Mouse (Mus musculus) midbrain, postnatal 0 days (tissue): Measurements from ENCODE around the gene Ankrd22. TPM values are rescaled to one million over a fixed set of nuclear protein-coding genes. Genes with fewer than 3 reads are reported as not detected.

Experiments
- ATAC-seq: fragments of 200-750 bp; cut with Nextera tagmentation; 2 replicates; pipeline ENCODE4 v1.8.0; 2017; ENCODE audit warnings: moderate number of reproducible peaks, mild to moderate bottlenecking, moderate TSS enrichment, moderate library complexity; ENCODE audit not compliant: low FRiP score
- DNase-seq: peaks from one replicate; pipeline ENCODE4 v3.0.0-alpha.2; 2015; ENCODE audit warnings: low spot score
- H3K27ac ChIP-seq: fragments of 300-500 bp; sonication (generic); 2 replicates; pipeline ENCODE4 v1.5.1; 2014; ENCODE audit warnings: low read depth, mild to moderate bottlenecking, low read length, mixed read lengths
- H3K27me3 ChIP-seq: fragments of 300-500 bp; sonication (generic); 2 replicates; pipeline ENCODE4 v1.6.1; 2014; ENCODE audit warnings: low read length, control low read depth, mixed read lengths; ENCODE audit not compliant: insufficient read depth
- H3K36me3 ChIP-seq: fragments of 300-500 bp; sonication (generic); 2 replicates; pipeline ENCODE4 v1.6.1; 2014; ENCODE audit warnings: low read length, control low read depth, mixed read lengths; ENCODE audit not compliant: insufficient read depth
- H3K4me1 ChIP-seq: fragments of 300-500 bp; sonication (generic); 2 replicates; pipeline ENCODE4 v1.6.1; 2014; ENCODE audit warnings: mild to moderate bottlenecking, control low read depth, antibody characterized with exemption, low read length, mixed read lengths; ENCODE audit not compliant: insufficient read depth
- H3K4me2 ChIP-seq: fragments of 300-500 bp; sonication (generic); 2 replicates; pipeline ENCODE4 v1.6.1; 2014; ENCODE audit warnings: low read depth, mild to moderate bottlenecking, low read length, mixed read lengths; ENCODE audit not compliant: poor library complexity, severe bottlenecking
- H3K4me3 ChIP-seq: fragments of 300-500 bp; sonication (generic); 2 replicates; pipeline ENCODE4 v1.5.1; 2014; ENCODE audit warnings: low read depth, mild to moderate bottlenecking, low read length, moderate library complexity
- H3K9ac ChIP-seq: fragments of 300-500 bp; sonication (generic); replicated peaks from 2 replicates; pipeline ENCODE4 v1.6.1; 2014; ENCODE audit warnings: mild to moderate bottlenecking, low read length, moderate library complexity, mixed read lengths; ENCODE audit not compliant: poor library complexity, severe bottlenecking
- H3K9me3 ChIP-seq: fragments of 300-500 bp; sonication (generic); 2 replicates; pipeline ENCODE4 v1.6.1; 2016; ENCODE audit warnings: low read length, control low read depth
- CTCF ChIP-seq: IDR thresholded peaks from 2 replicates; pipeline ENCODE4 v1.5.1; 2016; ENCODE audit warnings: antibody characterized with exemption, mild to moderate bottlenecking
- WGBS: fragments of 180-500 bp; shearing (Covaris S2); extraction: QIAGEN DNeasy Blood & Tissue Kit; methylation state at CpG from one replicate; pipeline ENCODE4 v1.1.7; 2014; 5-methylcytosine and 5-hydroxymethylcytosine counted together
- polyA plus RNA-seq: library from polyadenylated mRNA; unstranded; fragments of >200 nt; fragmentation: Nextera tagmentation; extraction: Ambion mirVana; gene quantifications from 2 replicates; pipeline ENCODE4 v1.2.1, GENCODE M21; 2015
- total RNA-seq: library from RNA; depleted of rRNA; stranded (reverse); fragments of >200 nt; gene quantifications from 2 replicates; pipeline ENCODE4 v1.2.3, GENCODE M21; 2014

Gene Ankrd22
- total and polyA plus RNA-seq, 2 experiments from 2014 or later: not detected

DNA sequence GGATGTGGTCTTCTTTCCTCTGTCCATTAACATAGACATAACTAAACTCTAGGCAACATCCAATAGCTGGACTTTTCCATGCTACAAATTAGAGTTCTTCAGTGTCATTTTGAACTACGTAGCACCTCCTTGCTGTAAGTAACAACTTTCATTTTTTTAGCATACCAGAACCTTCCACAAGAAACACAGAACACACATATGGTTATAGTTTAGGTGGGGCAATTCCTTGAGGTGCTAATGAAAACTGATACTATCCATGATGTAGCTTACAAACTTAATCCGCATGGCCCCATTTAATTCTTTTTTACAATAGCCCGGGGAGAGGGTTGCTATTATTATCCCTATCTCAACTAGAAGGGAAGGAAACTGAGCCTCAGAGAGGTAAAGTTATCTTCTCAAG lies 8.2 kb upstream of the Ankrd22 start:
- Histone ChIP-seq H3K4me2 (no peak overlapping the region), H3K9ac (no peak overlapping the region), H3K9me3 (no peaks in the 10 kb centered on the region), H3K27me3 (no peaks in the 10 kb centered on the region), H3K27ac (no peak overlapping the region), H3K4me1 (no peaks in the 10 kb centered on the region), H3K36me3 (no peaks in the 10 kb centered on the region), H3K4me3 (no peak overlapping the region)
- WGBS: 84% methylated on average over 3 of the region's 3 CpGs
- TF ChIP-seq CTCF: no peak
- DNase-seq (no peak), ATAC-seq (no peak)

DNA sequence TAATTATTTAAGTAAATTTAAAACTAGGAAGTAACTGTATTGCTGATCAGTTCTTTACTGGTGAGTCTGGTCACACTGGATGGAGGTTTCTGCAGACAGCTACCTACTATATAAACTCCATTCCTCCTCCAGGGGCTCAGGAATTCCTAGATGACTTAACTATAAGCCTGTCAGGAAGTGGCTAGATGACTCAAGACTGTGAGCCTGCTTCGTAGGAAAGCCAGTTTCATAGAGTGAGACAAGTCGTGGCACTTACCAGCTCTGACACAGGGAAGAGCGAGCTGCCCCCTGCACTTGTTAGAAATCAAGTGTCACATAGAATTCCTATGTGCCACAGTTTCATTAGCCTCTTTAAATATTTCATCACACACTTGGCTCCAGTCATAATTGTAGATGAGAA lies 5.3 kb upstream of the Ankrd22 start:
- H3K4me3 ChIP-seq: no peak overlapping the region
- H3K27me3 ChIP-seq: no peaks in the 10 kb centered on the region
- no peak overlapping the region for H3K27ac ChIP-seq
- H3K9me3 ChIP-seq: no peaks in the 10 kb centered on the region
- H3K4me1 ChIP-seq: no peaks in the 10 kb centered on the region
- no peak overlapping the region for H3K4me2 ChIP-seq
- WGBS: 66% methylated on average over 3 of the region's 3 CpGs
- TF ChIP-seq CTCF: no peak
- no peak for ATAC-seq
- H3K9ac ChIP-seq: no peak overlapping the region
- DNase-seq: no peak
- H3K36me3 ChIP-seq: no peaks in the 10 kb centered on the region

DNA sequence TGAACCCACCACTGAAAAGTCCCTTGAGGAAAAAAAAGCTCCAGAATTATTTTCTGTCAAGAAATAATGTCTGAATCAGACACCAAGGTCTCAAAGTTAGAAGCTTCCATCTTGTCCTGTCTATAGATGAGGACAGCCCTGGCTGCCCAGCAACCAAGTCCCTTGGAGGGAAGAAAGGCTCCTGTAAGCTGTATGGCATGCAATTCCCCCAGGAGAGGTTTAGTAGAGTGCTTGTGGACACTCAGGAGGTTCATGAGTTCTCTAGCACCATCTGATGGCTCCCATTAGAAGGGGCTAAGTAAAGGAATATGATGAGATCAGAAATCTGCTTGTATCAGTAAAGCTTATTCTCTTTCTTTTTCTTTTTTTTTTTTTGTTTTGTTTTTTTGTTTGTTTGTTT lies 3.3 kb upstream of the Ankrd22 start:
- no peak for ATAC-seq
- Histone ChIP-seq H3K9ac (no peak overlapping the region), H3K4me1 (no peaks in the 10 kb centered on the region), H3K4me2 (no peak overlapping the region), H3K27ac (no peak overlapping the region), H3K9me3 (no peaks in the 10 kb centered on the region), H3K27me3 (no peaks in the 10 kb centered on the region), H3K36me3 (no peaks in the 10 kb centered on the region), H3K4me3 (no peak overlapping the region)
- DNase-seq: no peak
- TF ChIP-seq CTCF: no peak

GRCm38 (mm10) chr19:34167896-34168661 lies 2.2 kb upstream of the Ankrd22 start:
- H3K27ac ChIP-seq: no peak overlapping the region
- no peak overlapping the region for H3K4me3 ChIP-seq
- DNase-seq (no peak), ATAC-seq (no peak)
- H3K9ac ChIP-seq: no peak overlapping the region
- 21% methylated on average over 7 of the region's 7 CpGs for WGBS
- H3K4me2 ChIP-seq: no peak overlapping the region
- no peaks in the 10 kb centered on the region for H3K27me3 ChIP-seq
- no peak for TF ChIP-seq CTCF
- H3K36me3 ChIP-seq: no peaks in the 10 kb centered on the region
- H3K9me3 ChIP-seq: no peaks in the 10 kb centered on the region
- H3K4me1 ChIP-seq: no peaks in the 10 kb centered on the region

DNA sequence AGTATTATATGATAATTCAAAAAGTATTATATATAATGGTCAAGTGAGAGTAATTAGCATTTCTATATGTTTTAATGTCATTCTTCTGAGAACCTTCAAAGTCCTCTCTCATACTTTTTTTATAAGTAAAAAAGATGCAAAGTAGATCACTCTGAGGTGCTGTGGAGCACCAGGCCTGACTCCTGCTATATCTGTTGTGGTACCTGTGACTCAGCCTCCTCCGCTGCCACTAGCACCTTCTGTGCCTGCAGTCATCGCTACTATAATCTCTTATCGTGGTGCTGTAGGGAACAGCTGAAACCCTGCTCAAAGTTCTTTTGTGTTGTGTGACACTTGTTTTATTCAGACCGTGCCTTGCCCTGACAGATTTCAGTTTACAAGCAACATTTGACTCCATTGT lies 533 bp upstream of the Ankrd22 start:
- Histone ChIP-seq H3K27me3 (no peaks in the 10 kb centered on the region), H3K4me3 (no peak overlapping the region), H3K9ac (no peak overlapping the region), H3K4me2 (no peak overlapping the region), H3K36me3 (no peaks in the 10 kb centered on the region), H3K9me3 (no peaks in the 10 kb centered on the region), H3K4me1 (no peaks in the 10 kb centered on the region), H3K27ac (no peak overlapping the region)
- DNase-seq (no peak), ATAC-seq (no peak)
- no peak for TF ChIP-seq CTCF
- 46% methylated on average over 4 of the region's 4 CpGs for WGBS

- ATAC-seq (no peak), DNase-seq (no peak)
- H3K27ac ChIP-seq: no peak overlapping the region
- H3K4me2 ChIP-seq: no peak overlapping the region
- H3K4me3 ChIP-seq: no peak overlapping the region
- no peaks in the 10 kb centered on the region for H3K4me1 ChIP-seq
- H3K9me3 ChIP-seq: no peaks in the 10 kb centered on the region
- H3K36me3 ChIP-seq: no peaks in the 10 kb centered on the region
- H3K27me3 ChIP-seq: no peaks in the 10 kb centered on the region
- no peak for TF ChIP-seq CTCF
- no peak overlapping the region for H3K9ac ChIP-seq
- WGBS: 94% methylated on average over 5 of the region's 5 CpGs
These were observed 3.2 kb downstream of the Ankrd22 start for GRCm38 (mm10) chr19:34162693-34163092.
